Mouse (Mus musculus): Measurements from ENCODE around the gene Ntn1. TPM values are rescaled to one million over a fixed set of nuclear protein-coding genes. Genes with fewer than 3 reads are reported as not detected.

The Ntn1 gene
- polyA plus RNA-seq, 1 experiment from 2014 or later = 10.2 TPM

- no peak overlapping the region for H3K4me2 ChIP-seq
- WGBS = 25% methylated on average over 8 of the region's 8 CpGs
Observed at GRCm38 (mm10) chr11:68211924-68212578, 188.6 kb downstream of the Ntn1 start.

GRCm38 (mm10) chr11:68210714-68211113 is 189.9 kb downstream of the Ntn1 start:
- H3K4me1 ChIP-seq (replicated peaks) = peaks cover 57% of the 10 kb centered on the region
- H3K4me3 ChIP-seq (replicated peaks) = no peak overlapping the region
- H3K4me2 ChIP-seq = no peak overlapping the region
- H3K27me3 ChIP-seq = no peaks in the 10 kb centered on the region; the same call in 1 of the 2 replicates
- H3K9me3 ChIP-seq = no peaks in the 10 kb centered on the region
- ATAC-seq (ENCODE audit: insufficient number of reproducible peaks, insufficient read depth, low FRiP score, low TSS enrichment, low read depth) = no peak
- H3K36me3 ChIP-seq = no peaks in the 10 kb centered on the region
- WGBS = 85% methylated on average over 5 of the region's 5 CpGs
- no peak overlapping the region for H3K27ac ChIP-seq
- H3K9ac ChIP-seq (replicated peaks) = no peak overlapping the region

More at GRCm38 (mm10) chr11:68211924-68212578, 188.6 kb downstream of the Ntn1 start:
- H3K9me3 ChIP-seq = no peaks in the 10 kb centered on the region
- H3K4me3 ChIP-seq (replicated peaks) = no peak overlapping the region
- peak; percentile 79 for ATAC-seq (ENCODE audit: insufficient number of reproducible peaks, insufficient read depth, low FRiP score, low TSS enrichment, low read depth)
- no peaks in the 10 kb centered on the region for H3K36me3 ChIP-seq
- H3K4me1 ChIP-seq (replicated peaks) = peaks cover 71% of the 10 kb centered on the region
- peak overlapping the region; percentile 85 for H3K27ac ChIP-seq
- no peak overlapping the region for H3K9ac ChIP-seq (replicated peaks)
- H3K27me3 ChIP-seq = no peaks in the 10 kb centered on the region; the same call in 1 of the 2 replicates

DNA sequence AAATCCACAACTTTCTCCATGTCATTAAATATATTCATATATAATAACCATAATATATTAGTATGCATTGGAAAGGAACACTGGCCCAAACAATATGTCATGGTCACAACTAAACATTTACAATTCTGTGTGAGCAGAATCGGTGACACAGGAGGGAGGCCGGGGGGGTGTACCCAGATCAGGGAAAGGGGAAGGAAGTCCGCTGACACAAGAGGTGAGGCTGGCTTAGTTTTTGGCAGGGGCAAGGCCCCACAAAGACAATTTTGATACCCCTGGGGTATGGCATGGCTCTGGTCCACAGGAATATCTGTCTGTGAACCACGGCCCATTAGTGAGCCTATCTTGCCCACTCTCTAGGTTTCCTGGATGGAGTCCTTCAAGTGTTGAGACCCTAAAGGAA is 191.1 kb downstream of the Ntn1 start:
- peaks cover 47% of the 10 kb centered on the region for H3K4me1 ChIP-seq (replicated peaks)

DNA sequence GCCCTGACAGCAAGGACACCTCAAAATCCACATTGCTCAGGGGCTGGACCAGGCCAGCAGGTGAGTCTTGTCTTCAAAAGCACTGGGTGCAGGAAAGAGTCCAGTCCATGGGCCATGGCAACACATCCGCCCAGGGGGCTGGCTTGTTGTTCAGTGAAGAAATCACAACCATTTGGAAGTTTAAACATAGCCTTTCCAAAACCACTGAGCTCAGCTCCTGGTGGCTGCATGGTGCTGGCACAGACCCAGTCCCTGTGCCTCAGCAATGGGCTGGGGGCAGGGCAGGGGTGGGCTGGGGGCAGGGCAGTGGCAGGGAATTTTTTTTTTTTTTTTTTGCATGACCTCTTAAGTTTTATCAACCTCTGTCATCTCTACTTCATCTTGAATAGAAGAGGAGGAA is 192.0 kb downstream of the Ntn1 start:
- H3K36me3 ChIP-seq = no peaks in the 10 kb centered on the region
- H3K4me2 ChIP-seq = no peak overlapping the region
- H3K4me3 ChIP-seq (replicated peaks) = no peak overlapping the region
- H3K9me3 ChIP-seq = no peaks in the 10 kb centered on the region
- no peak overlapping the region for H3K9ac ChIP-seq (replicated peaks)
- 76% methylated on average over 1 of the region's 1 CpGs for WGBS
- H3K4me1 ChIP-seq (replicated peaks) = peaks cover 45% of the 10 kb centered on the region
- H3K27ac ChIP-seq = no peak overlapping the region
- ATAC-seq (ENCODE audit: insufficient number of reproducible peaks, insufficient read depth, low FRiP score, low TSS enrichment, low read depth) = no peak
- no peaks in the 10 kb centered on the region; the same call in 1 of the 2 replicates for H3K27me3 ChIP-seq

More for the DNA sequence above, 191.1 kb downstream of the Ntn1 start:
- no peaks in the 10 kb centered on the region for H3K9me3 ChIP-seq
- H3K36me3 ChIP-seq = no peaks in the 10 kb centered on the region
- H3K4me3 ChIP-seq (replicated peaks) = no peak overlapping the region
- H3K4me2 ChIP-seq = no peak overlapping the region
- H3K27ac ChIP-seq = no peak overlapping the region
- WGBS = 92% methylated on average over 4 of the region's 4 CpGs
- ATAC-seq (ENCODE audit: insufficient number of reproducible peaks, insufficient read depth, low FRiP score, low TSS enrichment, low read depth) = no peak
- H3K27me3 ChIP-seq = no peaks in the 10 kb centered on the region; the same call in 1 of the 2 replicates
- H3K9ac ChIP-seq (replicated peaks) = no peak overlapping the region

- no peak for ATAC-seq (ENCODE audit: insufficient number of reproducible peaks, insufficient read depth, low FRiP score, low TSS enrichment, low read depth)
- Histone ChIP-seq H3K27ac (no peak overlapping the region), H3K4me1 (replicated peaks) (peaks cover 45% of the 10 kb centered on the region)
Observed at GRCm38 (mm10) chr11:68208023-68208422, 192.6 kb downstream of the Ntn1 start.

GRCm38 (mm10) chr11:68205572-68206229 is 194.9 kb downstream of the Ntn1 start:
- H3K4me1 ChIP-seq (replicated peaks) = peaks cover 40% of the 10 kb centered on the region
- no peaks in the 10 kb centered on the region for H3K9me3 ChIP-seq
- H3K36me3 ChIP-seq = no peaks in the 10 kb centered on the region
- no peak overlapping the region for H3K9ac ChIP-seq (replicated peaks)
- no peak overlapping the region for H3K4me3 ChIP-seq (replicated peaks)
- no peak overlapping the region for H3K4me2 ChIP-seq
- no peaks in the 10 kb centered on the region for H3K27me3 ChIP-seq
- 86% methylated on average over 10 of the region's 10 CpGs for WGBS
- H3K27ac ChIP-seq = no peak overlapping the region
- no peak for ATAC-seq (ENCODE audit: insufficient number of reproducible peaks, insufficient read depth, low FRiP score, low TSS enrichment, low read depth)

More at GRCm38 (mm10) chr11:68208023-68208422, 192.6 kb downstream of the Ntn1 start:
- Histone ChIP-seq H3K36me3 (no peaks in the 10 kb centered on the region), H3K9ac (replicated peaks) (no peak overlapping the region), H3K27me3 (no peaks in the 10 kb centered on the region; the same call in 1 of the 2 replicates), H3K4me3 (replicated peaks) (no peak overlapping the region), H3K4me2 (no peak overlapping the region), H3K9me3 (no peaks in the 10 kb centered on the region)
- 88% methylated on average over 2 of the region's 2 CpGs for WGBS

- no peak overlapping the region for H3K4me3 ChIP-seq (replicated peaks)
- no peaks in the 10 kb centered on the region for H3K36me3 ChIP-seq
- H3K9me3 ChIP-seq = no peaks in the 10 kb centered on the region
- WGBS = 71% methylated on average over 5 of the region's 5 CpGs
- H3K4me1 ChIP-seq (replicated peaks) = peaks cover 51% of the 10 kb centered on the region
- ATAC-seq (ENCODE audit: insufficient number of reproducible peaks, insufficient read depth, low FRiP score, low TSS enrichment, low read depth) = no peak
- H3K27me3 ChIP-seq = no peaks in the 10 kb centered on the region
- no peak overlapping the region for H3K9ac ChIP-seq (replicated peaks)
- 0 out of 2 replicates have a peak overlapping the region, but pooled peaks have one; percentile 17 for H3K27ac ChIP-seq
- no peak overlapping the region for H3K4me2 ChIP-seq
Observed at GRCm38 (mm10) chr11:68204407-68204806, 196.2 kb downstream of the Ntn1 start.

- Histone ChIP-seq H3K9me3 (no peaks in the 10 kb centered on the region), H3K27me3 (no peaks in the 10 kb centered on the region), H3K4me2 (no peak overlapping the region), H3K36me3 (no peaks in the 10 kb centered on the region), H3K27ac (peak overlapping the region; percentile 17; the same call in 1 of the 2 replicates), H3K4me3 (replicated peaks) (no peak overlapping the region), H3K4me1 (replicated peaks) (peaks cover 55% of the 10 kb centered on the region), H3K9ac (replicated peaks) (no peak overlapping the region)
- no peak for ATAC-seq (ENCODE audit: insufficient number of reproducible peaks, insufficient read depth, low FRiP score, low TSS enrichment, low read depth)
- 41% methylated on average over 10 of the region's 10 CpGs for WGBS
Observed at GRCm38 (mm10) chr11:68203658-68204315, 196.8 kb downstream of the Ntn1 start.

- peaks cover 48% of the 10 kb centered on the region for H3K4me1 ChIP-seq (replicated peaks)
- no peak overlapping the region for H3K4me2 ChIP-seq
- H3K9me3 ChIP-seq = no peaks in the 10 kb centered on the region
- ATAC-seq (ENCODE audit: insufficient number of reproducible peaks, insufficient read depth, low FRiP score, low TSS enrichment, low read depth) = no peak
- 60% methylated on average over 10 of the region's 10 CpGs for WGBS
- H3K36me3 ChIP-seq = no peaks in the 10 kb centered on the region
- no peaks in the 10 kb centered on the region for H3K27me3 ChIP-seq
- H3K27ac ChIP-seq = no peak overlapping the region
- no peak overlapping the region for H3K9ac ChIP-seq (replicated peaks)
- H3K4me3 ChIP-seq (replicated peaks) = no peak overlapping the region
Observed at GRCm38 (mm10) chr11:68202561-68202960, 198.1 kb downstream of the Ntn1 start.

DNA sequence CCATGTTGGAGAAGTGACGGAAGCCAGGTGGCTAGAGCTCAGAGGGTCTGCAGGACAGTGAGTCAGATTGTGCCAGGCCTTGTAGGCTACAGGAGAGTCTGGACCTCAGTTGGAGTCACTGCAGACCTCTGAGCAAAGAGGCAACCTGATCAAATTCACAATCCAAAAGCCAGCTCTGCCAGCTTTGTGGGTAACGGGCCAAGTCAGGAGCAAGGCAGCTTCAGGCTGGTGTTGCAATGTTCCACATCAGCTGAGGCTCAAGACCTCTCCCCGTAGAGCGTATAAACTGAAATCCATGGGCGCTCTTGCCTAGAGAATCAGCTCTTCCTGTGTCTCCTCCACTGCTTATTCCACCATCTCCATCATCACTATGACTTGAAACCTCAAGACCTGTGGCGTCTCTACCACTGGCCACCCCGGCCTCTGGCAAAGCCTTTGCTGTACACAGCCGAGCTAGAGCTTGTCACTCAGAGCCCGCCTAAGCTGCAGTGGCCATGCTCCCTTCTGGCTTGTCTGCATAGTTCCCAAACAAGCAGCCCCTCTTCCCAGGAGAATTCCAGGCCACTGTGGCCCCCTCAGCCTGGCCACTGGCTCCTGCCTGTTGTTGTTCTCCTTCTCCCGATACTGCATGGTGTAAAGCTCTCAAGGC is 198.7 kb downstream of the Ntn1 start:
- no peak for ATAC-seq (ENCODE audit: insufficient number of reproducible peaks, insufficient read depth, low FRiP score, low TSS enrichment, low read depth)

DNA sequence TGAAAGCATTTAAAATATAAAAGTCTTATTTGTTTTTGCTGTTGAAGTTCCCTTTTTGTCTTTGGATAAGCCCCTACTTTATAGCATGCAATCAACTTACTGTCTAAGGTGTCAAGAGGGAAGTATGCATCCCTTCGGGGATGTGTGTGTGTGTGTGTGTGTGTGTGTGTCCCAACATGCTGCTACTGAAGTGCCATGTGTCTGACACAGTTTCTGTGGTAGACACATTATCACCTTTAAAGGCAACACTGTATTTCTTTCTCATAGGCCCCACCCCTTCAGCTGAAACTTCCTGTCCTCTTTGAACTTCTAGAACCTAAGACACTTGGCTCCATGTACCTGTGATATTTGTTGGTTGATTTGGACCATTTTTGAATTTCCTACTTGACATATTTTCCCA is 199.6 kb downstream of the Ntn1 start:
- 57% methylated on average over 1 of the region's 1 CpGs for WGBS
- H3K27me3 ChIP-seq = no peaks in the 10 kb centered on the region

More for the DNA sequence above, 198.7 kb downstream of the Ntn1 start:
- Histone ChIP-seq H3K9me3 (no peaks in the 10 kb centered on the region), H3K36me3 (no peaks in the 10 kb centered on the region), H3K4me1 (replicated peaks) (peaks cover 54% of the 10 kb centered on the region), H3K27me3 (no peaks in the 10 kb centered on the region), H3K4me3 (replicated peaks) (no peak overlapping the region), H3K9ac (replicated peaks) (no peak overlapping the region; the same call in 1 of the 2 replicates), H3K27ac (0 out of 2 replicates have a peak overlapping the region, but pooled peaks have one; percentile 1), H3K4me2 (no peak overlapping the region)
- 84% methylated on average over 10 of the region's 10 CpGs for WGBS

More for the DNA sequence above, 199.6 kb downstream of the Ntn1 start:
- H3K9me3 ChIP-seq = no peaks in the 10 kb centered on the region
- H3K4me3 ChIP-seq (replicated peaks) = no peak overlapping the region
- no peak overlapping the region for H3K9ac ChIP-seq (replicated peaks)
- no peak for ATAC-seq (ENCODE audit: insufficient number of reproducible peaks, insufficient read depth, low FRiP score, low TSS enrichment, low read depth)
- H3K4me2 ChIP-seq = no peak overlapping the region
- H3K36me3 ChIP-seq = no peaks in the 10 kb centered on the region
- no peak overlapping the region for H3K27ac ChIP-seq
- peaks cover 63% of the 10 kb centered on the region for H3K4me1 ChIP-seq (replicated peaks)
